Mouse (Mus musculus) small intestine, adult 2 months (tissue): ENCODE data around the gene Hint1. TPM values are rescaled to one million over a fixed set of nuclear protein-coding genes. Genes with fewer than 3 reads are reported as not detected.

ENCODE experiments used
- H3K27ac ChIP-seq: fragments of 200-500 bp; 2 replicates; pipeline ENCODE4 v1.5.1; 2012; ENCODE audit warnings: low read depth, low read length, control low read depth, inconsistent platforms; ENCODE audit not compliant: insufficient read depth
- H3K27me3 ChIP-seq: fragments of 200-500 bp; 2 replicates; pipeline ENCODE4 v1.6.1; 2012; ENCODE audit warnings: mild to moderate bottlenecking, moderate library complexity, low read length, inconsistent platforms; ENCODE audit not compliant: control insufficient read depth, insufficient read depth
- H3K36me3 ChIP-seq: fragments of 200-500 bp; 2 replicates; pipeline ENCODE4 v1.6.1; 2012; ENCODE audit warnings: mild to moderate bottlenecking, low read length, control low read depth, inconsistent platforms; ENCODE audit not compliant: control insufficient read depth, insufficient read depth
- H3K4me1 ChIP-seq: fragments of 200-500 bp; 2 replicates; pipeline ENCODE4 v1.6.1; 2012; ENCODE audit warnings: low read length, inconsistent platforms, mixed read lengths; ENCODE audit not compliant: control insufficient read depth, insufficient read depth, insufficient read length
- H3K4me3 ChIP-seq: fragments of 200-500 bp; 2 replicates; pipeline ENCODE4 v1.5.1; 2012; ENCODE audit warnings: low read depth, mild to moderate bottlenecking, control low read depth, inconsistent platforms, low read length, moderate library complexity
- CTCF ChIP-seq: fragments of 200-500 bp; IDR thresholded peaks from 2 replicates; pipeline ENCODE4 v1.5.1; 2012; ENCODE audit warnings: low read depth, mild to moderate bottlenecking, control low read depth, inconsistent platforms, low read length, moderate library complexity, mixed read lengths; ENCODE audit not compliant: insufficient replicate concordance, insufficient read length; ENCODE audit errors: extremely low read depth
- POLR2A ChIP-seq: fragments of 200-500 bp; IDR thresholded peaks from 2 replicates; pipeline ENCODE4 v1.6.1; 2012; ENCODE audit warnings: low read depth, mild to moderate bottlenecking, control low read depth, inconsistent platforms, low read length, moderate library complexity
- WGBS: fragments of 180-500 bp; shearing (Covaris S2); methylation state at CpG from one replicate; pipeline ENCODE4 v1.1.7; 2018; 5-methylcytosine and 5-hydroxymethylcytosine counted together
- polyA plus RNA-seq: library from polyadenylated mRNA; depleted of rRNA; stranded (reverse); fragments of >200 nt; gene quantifications from 2 replicates; pipeline ENCODE4 v1.2.3, GENCODE M21; 2012

The Hint1 gene
- polyA plus RNA-seq, 1 experiment: 593 TPM

- WGBS: 61% methylated on average over 6 of the region's 6 CpGs
- H3K4me1 ChIP-seq: peaks cover 4% of the 10 kb centered on the region
- TF ChIP-seq CTCF: no peak
- TF ChIP-seq POLR2A: no peak
- no peaks in the 10 kb centered on the region for H3K27me3 ChIP-seq
- peak overlapping the region; percentile 63 for H3K27ac ChIP-seq
- H3K4me3 ChIP-seq: peak overlapping the region; percentile 97
- H3K36me3 ChIP-seq: peaks cover 8% of the 10 kb centered on the region
These were observed 675 bp upstream of the Hint1 start for GRCm38 (mm10) chr11:54865330-54866085.

GRCm38 (mm10) chr11:54867049-54867385 lies 834 bp downstream of the Hint1 start:
- Histone ChIP-seq H3K27ac (peak overlapping the region; percentile 95), H3K4me3 (peak overlapping the region; percentile 97), H3K27me3 (no peaks in the 10 kb centered on the region), H3K4me1 (peaks cover 4% of the 10 kb centered on the region), H3K36me3 (peaks cover 20% of the 10 kb centered on the region)
- no peak for TF ChIP-seq CTCF
- under 1% methylated on average over 5 of the region's 5 CpGs for WGBS

- 54% methylated on average over 3 of the region's 3 CpGs for WGBS
- TF ChIP-seq CTCF (no peak), POLR2A (no peak)
- Histone ChIP-seq H3K27me3 (no peaks in the 10 kb centered on the region), H3K27ac (no peak overlapping the region), H3K4me1 (peaks cover 4% of the 10 kb centered on the region), H3K36me3 (peaks cover 27% of the 10 kb centered on the region), H3K4me3 (no peak overlapping the region)
These were observed 1.8 kb downstream of the Hint1 start for GRCm38 (mm10) chr11:54867903-54868434.

- 51% methylated on average over 2 of the region's 2 CpGs for WGBS
- Histone ChIP-seq H3K4me3 (no peak overlapping the region), H3K27ac (no peak overlapping the region), H3K36me3 (peaks cover 30% of the 10 kb centered on the region), H3K4me1 (peaks cover 4% of the 10 kb centered on the region), H3K27me3 (no peaks in the 10 kb centered on the region)
- TF ChIP-seq POLR2A: no peak
- TF ChIP-seq CTCF: no peak
These were observed 2.3 kb downstream of the Hint1 start for GRCm38 (mm10) chr11:54868445-54868844.

GRCm38 (mm10) chr11:54869318-54869717 lies 3.1 kb downstream of the Hint1 start:
- WGBS: 84% methylated on average over 3 of the region's 3 CpGs
- no peaks in the 10 kb centered on the region for H3K27me3 ChIP-seq
- H3K4me1 ChIP-seq: peaks cover 4% of the 10 kb centered on the region

GRCm38 (mm10) chr11:54871831-54872537 lies 5.8 kb downstream of the Hint1 start:
- no peak overlapping the region for H3K27ac ChIP-seq
- no peaks in the 10 kb centered on the region for H3K27me3 ChIP-seq
- 71% methylated on average over 7 of the region's 7 CpGs for WGBS

More at GRCm38 (mm10) chr11:54869318-54869717, 3.1 kb downstream of the Hint1 start:
- peaks cover 39% of the 10 kb centered on the region for H3K36me3 ChIP-seq
- TF ChIP-seq CTCF (no peak), POLR2A (no peak)
- H3K4me3 ChIP-seq: no peak overlapping the region
- no peak overlapping the region for H3K27ac ChIP-seq

GRCm38 (mm10) chr11:54876031-54876430 lies 9.8 kb downstream of the Hint1 start:
- H3K4me1 ChIP-seq: no peaks in the 10 kb centered on the region
- H3K27ac ChIP-seq: no peak overlapping the region
- no peak overlapping the region for H3K4me3 ChIP-seq
- TF ChIP-seq POLR2A (no peak), CTCF (no peak)
- H3K27me3 ChIP-seq: no peaks in the 10 kb centered on the region
- WGBS: 90% methylated on average over 5 of the region's 5 CpGs
- peaks cover 27% of the 10 kb centered on the region for H3K36me3 ChIP-seq

More at GRCm38 (mm10) chr11:54871831-54872537, 5.8 kb downstream of the Hint1 start:
- H3K4me1 ChIP-seq: peaks cover 4% of the 10 kb centered on the region
- peaks cover 39% of the 10 kb centered on the region for H3K36me3 ChIP-seq
- TF ChIP-seq POLR2A (no peak), CTCF (no peak)
- no peak overlapping the region for H3K4me3 ChIP-seq
